Mouse (Mus musculus) small intestine, adult 2 months (tissue): ENCODE measurements around the gene Wwc2. TPM values are rescaled to one million over a fixed set of nuclear protein-coding genes. Genes with fewer than 3 reads are reported as not detected.

Experiments
- H3K27ac ChIP-seq: fragments of 200-500 bp; 2 replicates; pipeline ENCODE4 v1.5.1; 2012; ENCODE audit warnings: low read depth, low read length, control low read depth, inconsistent platforms; ENCODE audit not compliant: insufficient read depth
- H3K27me3 ChIP-seq: fragments of 200-500 bp; 2 replicates; pipeline ENCODE4 v1.6.1; 2012; ENCODE audit warnings: mild to moderate bottlenecking, moderate library complexity, low read length, inconsistent platforms; ENCODE audit not compliant: control insufficient read depth, insufficient read depth
- H3K36me3 ChIP-seq: fragments of 200-500 bp; 2 replicates; pipeline ENCODE4 v1.6.1; 2012; ENCODE audit warnings: mild to moderate bottlenecking, low read length, control low read depth, inconsistent platforms; ENCODE audit not compliant: control insufficient read depth, insufficient read depth
- H3K4me1 ChIP-seq: fragments of 200-500 bp; 2 replicates; pipeline ENCODE4 v1.6.1; 2012; ENCODE audit warnings: low read length, inconsistent platforms, mixed read lengths; ENCODE audit not compliant: control insufficient read depth, insufficient read depth, insufficient read length
- H3K4me3 ChIP-seq: fragments of 200-500 bp; 2 replicates; pipeline ENCODE4 v1.5.1; 2012; ENCODE audit warnings: low read depth, mild to moderate bottlenecking, control low read depth, inconsistent platforms, low read length, moderate library complexity
- CTCF ChIP-seq: fragments of 200-500 bp; IDR thresholded peaks from 2 replicates; pipeline ENCODE4 v1.5.1; 2012; ENCODE audit warnings: low read depth, mild to moderate bottlenecking, control low read depth, inconsistent platforms, low read length, moderate library complexity, mixed read lengths; ENCODE audit not compliant: insufficient replicate concordance, insufficient read length; ENCODE audit errors: extremely low read depth
- POLR2A ChIP-seq: fragments of 200-500 bp; IDR thresholded peaks from 2 replicates; pipeline ENCODE4 v1.6.1; 2012; ENCODE audit warnings: low read depth, mild to moderate bottlenecking, control low read depth, inconsistent platforms, low read length, moderate library complexity
- WGBS: fragments of 180-500 bp; shearing (Covaris S2); methylation state at CpG from one replicate; pipeline ENCODE4 v1.1.7; 2018; 5-methylcytosine and 5-hydroxymethylcytosine counted together
- polyA plus RNA-seq: library from polyadenylated mRNA; depleted of rRNA; stranded (reverse); fragments of >200 nt; gene quantifications from 2 replicates; pipeline ENCODE4 v1.2.3, GENCODE M21; 2012

The Wwc2 gene
- polyA plus RNA-seq, 1 experiment: 1.9 TPM

GRCm38 (mm10) chr8:47939217-47939616 lies 51.5 kb downstream of the Wwc2 start:
- Histone ChIP-seq H3K4me3 (no peak overlapping the region), H3K4me1 (no peaks in the 10 kb centered on the region)

GRCm38 (mm10) chr8:47936386-47936785 lies 54.3 kb downstream of the Wwc2 start:
- TF ChIP-seq CTCF: no peak
- no peak for TF ChIP-seq POLR2A
- Histone ChIP-seq H3K27me3 (no peaks in the 10 kb centered on the region), H3K4me3 (no peak overlapping the region), H3K27ac (no peak overlapping the region), H3K4me1 (no peaks in the 10 kb centered on the region), H3K36me3 (no peaks in the 10 kb centered on the region)
- WGBS: 71% methylated on average over 9 of the region's 9 CpGs

More at GRCm38 (mm10) chr8:47939217-47939616, 51.5 kb downstream of the Wwc2 start:
- no peak overlapping the region for H3K27ac ChIP-seq
- TF ChIP-seq POLR2A (no peak), CTCF (no peak)
- no peaks in the 10 kb centered on the region for H3K27me3 ChIP-seq
- WGBS: 74% methylated on average over 7 of the region's 7 CpGs
- H3K36me3 ChIP-seq: no peaks in the 10 kb centered on the region

DNA sequence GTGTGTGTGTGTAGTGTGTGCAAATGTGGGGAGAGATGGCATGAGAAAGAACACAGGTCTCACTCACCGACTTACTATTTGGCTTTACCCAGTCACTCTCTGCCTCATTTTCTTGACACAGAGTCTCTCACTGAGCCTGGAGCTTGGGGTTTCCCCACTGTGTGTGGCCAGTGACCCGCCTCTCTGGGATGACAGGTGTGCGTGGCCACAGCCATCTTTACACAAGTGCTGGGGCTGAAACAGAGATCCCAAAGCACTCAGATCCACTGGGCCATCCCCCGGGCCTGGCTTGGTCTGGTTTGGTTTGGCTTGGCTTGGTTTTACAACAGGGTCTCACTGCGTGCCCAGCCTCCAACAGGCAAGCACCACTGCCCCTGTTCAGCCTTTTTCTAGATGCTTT lies 55.3 kb downstream of the Wwc2 start:
- H3K27ac ChIP-seq: no peak overlapping the region
- no peaks in the 10 kb centered on the region for H3K27me3 ChIP-seq
- H3K4me1 ChIP-seq: no peaks in the 10 kb centered on the region
- no peak overlapping the region for H3K4me3 ChIP-seq
- no peaks in the 10 kb centered on the region for H3K36me3 ChIP-seq
- TF ChIP-seq POLR2A (no peak), CTCF (no peak)
- WGBS: 63% methylated on average over 5 of the region's 5 CpGs

DNA sequence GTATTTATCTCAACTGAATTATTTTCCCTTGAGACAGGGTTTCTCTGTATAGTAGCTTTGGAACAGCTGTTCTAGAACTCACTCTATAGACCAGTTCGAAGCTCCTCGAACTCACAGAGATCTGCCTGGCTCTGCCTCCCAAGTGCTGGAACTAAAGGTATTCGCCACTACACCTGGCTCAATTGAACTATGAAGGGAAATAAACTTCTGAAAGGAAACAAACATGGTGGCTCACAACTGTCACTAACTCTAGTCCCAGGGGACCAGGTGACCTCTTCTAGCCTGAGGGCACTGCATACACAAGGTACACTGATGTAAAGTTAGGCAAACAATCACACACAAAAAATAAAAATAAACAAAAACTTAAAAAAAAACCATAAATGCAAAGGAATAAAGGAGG lies 57.6 kb downstream of the Wwc2 start:
- WGBS: 90% methylated on average over 3 of the region's 3 CpGs

GRCm38 (mm10) chr8:47932028-47932790 lies 58.5 kb downstream of the Wwc2 start:
- no peaks in the 10 kb centered on the region for H3K4me1 ChIP-seq
- H3K27ac ChIP-seq: no peak overlapping the region
- no peaks in the 10 kb centered on the region for H3K27me3 ChIP-seq
- no peaks in the 10 kb centered on the region for H3K36me3 ChIP-seq
- TF ChIP-seq CTCF (no peak), POLR2A (no peak)
- WGBS: 24% methylated on average over 16 of the region's 16 CpGs
- H3K4me3 ChIP-seq: no peak overlapping the region

More for the DNA sequence above, 57.6 kb downstream of the Wwc2 start:
- Histone ChIP-seq H3K4me3 (no peak overlapping the region), H3K36me3 (no peaks in the 10 kb centered on the region), H3K27me3 (no peaks in the 10 kb centered on the region), H3K27ac (no peak overlapping the region), H3K4me1 (no peaks in the 10 kb centered on the region)
- TF ChIP-seq CTCF (no peak), POLR2A (no peak)

DNA sequence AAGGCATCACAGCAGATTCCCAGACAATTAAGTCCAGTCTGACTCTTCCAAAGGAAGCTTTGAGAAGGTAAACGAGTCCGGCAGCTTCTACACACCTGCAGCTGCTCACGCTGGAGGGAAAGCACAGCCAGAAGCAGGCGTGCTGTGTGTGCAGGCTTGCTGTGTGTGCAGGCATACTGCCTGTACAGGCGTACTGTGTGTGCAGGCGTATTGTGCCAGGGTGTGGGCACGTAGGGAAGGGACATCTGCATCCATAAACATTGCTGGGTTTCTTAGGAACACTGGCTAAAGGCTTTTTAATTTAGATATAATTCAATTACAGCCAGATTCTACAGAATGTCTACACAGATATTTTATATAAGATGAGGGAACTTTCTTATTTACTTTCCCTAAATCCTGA lies 59.4 kb downstream of the Wwc2 start:
- Histone ChIP-seq H3K27ac (no peak overlapping the region), H3K36me3 (no peaks in the 10 kb centered on the region), H3K4me1 (no peaks in the 10 kb centered on the region), H3K4me3 (no peak overlapping the region), H3K27me3 (no peaks in the 10 kb centered on the region)
- no peak for TF ChIP-seq POLR2A
- WGBS: 71% methylated on average over 7 of the region's 7 CpGs

DNA sequence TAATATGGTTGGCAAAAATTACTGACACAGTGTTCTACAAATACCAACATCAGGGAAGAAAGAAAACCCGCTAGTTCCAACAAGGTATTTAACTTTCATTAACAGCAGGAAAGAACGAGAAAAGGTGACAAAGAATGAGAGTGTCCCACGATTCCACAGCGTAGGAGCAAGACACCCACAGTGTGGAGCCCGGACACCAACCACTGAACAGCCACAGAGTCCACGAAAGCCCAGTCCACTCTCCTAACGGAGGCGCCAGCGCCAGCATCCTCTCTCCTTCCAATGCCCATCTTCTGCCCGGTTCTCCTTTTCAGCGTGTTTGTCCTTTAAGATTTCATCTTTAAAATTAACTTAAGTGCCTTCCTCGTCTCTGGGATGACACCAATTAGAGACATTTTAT lies 61.1 kb downstream of the Wwc2 start:
- Histone ChIP-seq H3K36me3 (no peaks in the 10 kb centered on the region), H3K4me3 (no peak overlapping the region), H3K27me3 (no peaks in the 10 kb centered on the region), H3K4me1 (no peaks in the 10 kb centered on the region), H3K27ac (no peak overlapping the region)
- WGBS: 86% methylated on average over 12 of the region's 12 CpGs
- TF ChIP-seq CTCF (no peak), POLR2A (no peak)
